Comparison of ENCODE assay signal across 8 mouse cellular contexts in the genomic region with DNA sequence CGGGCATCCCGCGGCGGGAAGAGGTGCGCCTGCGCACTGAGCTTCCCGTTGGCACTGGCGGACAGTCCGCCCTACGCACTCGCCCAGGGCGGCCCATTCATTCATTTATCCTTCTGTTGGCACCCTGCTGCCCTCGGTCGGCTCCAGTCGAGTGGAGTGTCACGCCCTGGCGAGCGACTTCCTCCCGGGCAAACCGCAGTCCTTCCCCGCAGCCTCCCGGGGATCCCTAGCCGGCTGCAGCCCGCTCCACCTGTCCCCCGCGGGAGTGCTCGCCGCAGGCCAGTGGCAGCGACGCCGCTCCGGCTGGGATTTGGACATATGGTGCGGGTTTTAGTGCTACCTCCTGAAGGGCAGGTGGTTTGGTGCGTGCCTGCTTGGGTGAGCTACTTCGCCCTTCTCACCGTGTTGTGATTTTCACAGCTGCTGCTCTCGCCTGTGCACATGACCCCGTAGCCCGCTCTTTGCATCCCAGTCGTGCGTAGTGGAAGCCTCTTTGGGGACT. TPM values are rescaled to one million over a fixed set of nuclear protein-coding genes. Genes with fewer than 3 reads are reported as not detected.
DNase-seq lines count a peak whose midpoint lies in the region; ATAC-seq and TF ChIP-seq lines count a peak whose summit lies in the region.

No protein-coding gene starts in this region.

- POLR2A ChIA-PET in Patski (lab: Charles Lee) = no interaction called here

- DNase-seq in heart, postnatal 25 days (ENCODE audit: low spot score) = no peak
- DNase-seq in Patski (ENCODE audit: low read depth, low spot score) = peak; percentile 7
- peak; percentile 7 for DNase-seq in forelimb bud, embryonic 11.5 days (ENCODE audit: low read depth, low spot score)
- no peak for DNase-seq in layer of hippocampus, postnatal 14 days (ENCODE audit: low spot score in 2 of 2)
- no peak for DNase-seq in Muller cell, postnatal 12 days (ENCODE audit: inconsistent ontology term)
- DNase-seq in gastrocnemius, postnatal 36 days = no peak

- H3K36me3 ChIP-seq in heart, embryonic 13.5 days = peaks cover 23% of the 10 kb centered on the region

- H3K4me3 ChIP-seq in heart, embryonic 13.5 days = peak overlapping the region; percentile 88

- H3K9me3 ChIP-seq in heart, embryonic 13.5 days = 0 out of 2 replicates have a peak, but pooled peaks cover 4% of the 10 kb centered on the region

- in situ Hi-C loops in Patski (cut with MboI; ENCODE audit: low pct_unique_long_range_greater_than_20kb) = loop anchor here (5.0 kb wide), 1 partner anchor 37 kb away; the partner anchor contains the start of gene Hfm1

- H3K4me2 ChIP-seq in heart, embryonic 13.5 days = peak overlapping the region; percentile 83

- WGBS in heart, embryonic 13.5 days = under 1% methylated on average over 41 of the region's 41 CpGs

- TF ChIP-seq CTCF in Patski (IDR thresholded peaks at IDR 0.05) = no peak

- H3K27me3 ChIP-seq in heart, embryonic 13.5 days (replicated peaks) = no peaks in the 10 kb centered on the region
- no peaks in the 10 kb centered on the region for H3K27me3 ChIP-seq in Patski

- peak overlapping the region; percentile 75 for H3K27ac ChIP-seq in heart, embryonic 13.5 days (replicated peaks)

- intact Hi-C loops in heart, postnatal 25 days (cut with DNase I) = loop anchor here (10.0 kb wide), 1 partner anchor 470 kb away; the partner anchor contains the start of genes Btbd8 and Lpcat2b
- intact Hi-C loops in gastrocnemius, postnatal 36 days (cut with DNase I) = no loop called here

- CTCF ChIA-PET in Patski (lab: Charles Lee) = interaction anchor here (1.3 to 3.8 kb wide), 2 partner anchors 38 to 104 kb away, joined by 3 to 13 read pairs; partner anchors contain the start of gene Hfm1

- H3K4me1 ChIP-seq in heart, embryonic 13.5 days = peaks cover 16% of the 10 kb centered on the region

- H3K9ac ChIP-seq in heart, embryonic 13.5 days = peak overlapping the region; percentile 90

- ATAC-seq in heart, embryonic 13.5 days (ENCODE audit: extremely low read depth, insufficient number of reproducible peaks, low FRiP score, low TSS enrichment) = peak; percentile 61
- ATAC-seq in Patski = peak; percentile 88
- peak; percentile 82 for ATAC-seq in megakaryocyte, adult 5-6 weeks (ENCODE audit: poor library complexity, severe bottlenecking)

RNA-seq across cellular contexts. Expression of gene Cdc7, which starts 0.4 kb away (rescaled TPM):
- 25.5 and 26.3 TPM in 2 replicates for polyA plus RNA-seq in heart, embryonic 13.5 days (2015; fragmentation: Nextera tagmentation; extraction: Ambion mirVana)
- total RNA-seq in heart, postnatal 25 days (2021) = 1 to 10 TPM in 1 of 2 experiments, under 1 TPM in 1; 0.65 to 1.2 TPM
- polyA plus RNA-seq in Patski (2021) = 11.7 TPM
- 19.6 and 21.5 TPM in 2 replicates for total RNA-seq in megakaryocyte, adult 5-6 weeks (2015)
- 20.5 and 22.7 TPM in 2 replicates for total RNA-seq in megakaryocyte, adult 5-6 weeks (2017)
- 10 to 100 TPM; 13.5 to 14.9 TPM for total RNA-seq in layer of hippocampus, postnatal 14 days (2021)
- total RNA-seq in gastrocnemius, postnatal 36 days (2021) = under 1 TPM; 0.49 to 0.51 TPM

RNA-seq across cellular contexts. Expression of gene Hfm1, which starts 38.4 kb away (rescaled TPM):
- polyA plus RNA-seq in heart, embryonic 13.5 days (2015; fragmentation: Nextera tagmentation; extraction: Ambion mirVana) = 0.47 and 0.67 TPM in 2 replicates
- not detected for total RNA-seq in heart, postnatal 25 days (2021)
- polyA plus RNA-seq in Patski (2021) = 0.03 TPM
- total RNA-seq in megakaryocyte, adult 5-6 weeks (2015) = not detected in 2 replicates
- total RNA-seq in megakaryocyte, adult 5-6 weeks (2017) = not detected in 2 replicates
- total RNA-seq in layer of hippocampus, postnatal 14 days (2021) = 1 to 10 TPM; 2.3 to 2.7 TPM
- total RNA-seq in gastrocnemius, postnatal 36 days (2021) = not detected

Comparison
In these comparisons a context has a peak if more than half of its experiments do, and no peak if none do; other contexts are left out.
1. DNase-seq: peak in Patski (single experiment) and forelimb bud, embryonic 11.5 days (single experiment); none in heart, postnatal 25 days (single experiment), layer of hippocampus, postnatal 14 days (0 of 2), Muller cell, postnatal 12 days (single experiment) and gastrocnemius, postnatal 36 days (0 of 2).
2. RNA of gene Cdc7, which starts 0.4 kb away (total RNA-seq): 19.6 to 22.7 TPM in megakaryocyte, adult 5-6 weeks and 13.5 to 14.9 TPM in layer of hippocampus, postnatal 14 days; 0.65 to 1.2 TPM in heart, postnatal 25 days and 0.49 to 0.51 TPM in gastrocnemius, postnatal 36 days; every median in the first group is over 4 times any median in the second.
3. Peak in every context shown above with its lines, with median percentiles within 50 percentile points of each other: ATAC-seq.